ENCODE assay signal across 31 mouse cellular contexts in the genomic region with DNA sequence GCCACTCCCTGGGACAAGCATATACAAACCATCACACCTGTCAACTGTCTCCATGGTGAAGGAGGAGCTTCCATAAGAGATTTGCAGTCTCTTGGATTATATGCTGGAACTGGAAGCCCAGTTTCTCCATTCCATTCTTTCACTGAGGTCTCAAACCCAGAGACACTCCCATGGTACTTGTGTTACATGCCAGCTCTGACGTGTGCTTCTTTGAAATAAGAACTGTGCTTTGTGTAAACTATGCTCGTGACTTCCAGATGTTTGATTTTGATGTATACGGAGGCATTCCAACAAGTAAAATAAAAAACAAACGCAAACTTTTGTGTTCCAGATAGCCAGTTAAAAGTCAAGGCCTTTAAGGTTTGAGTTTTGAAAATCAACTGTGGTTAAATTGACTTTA. TPM values are rescaled to one million over a fixed set of nuclear protein-coding genes. Genes with fewer than 3 reads are reported as not detected.
DNase-seq lines count a peak whose midpoint lies in the region; ATAC-seq and TF ChIP-seq lines count a peak whose summit lies in the region.
"Had no signal": no experiment of that assay in that cellular context is flagged by ENCODE, and none has a peak within 500 bp of the region (broad histone marks: within the 10 kb centered on the region; RNA-seq: fewer than 3 reads in every experiment).

No protein-coding gene starts in this region.

- no peak overlapping the region for H3K9ac ChIP-seq in heart, embryonic 13.5 days
- no peak overlapping the region for H3K9ac ChIP-seq in liver, adult 2 months (ENCODE audit: low read depth, low read length)
- no peak overlapping the region for H3K9ac ChIP-seq in embryonic facial prominence, embryonic 14.5 days (ENCODE audit: low read depth, low read length)
- H3K9ac ChIP-seq: hindbrain, embryonic 14.5 days; liver, embryonic 13.5 days; midbrain, embryonic 12.5 days; neural tube, embryonic 12.5 days had no signal

- 47% methylated on average over 4 of the region's 4 CpGs for WGBS in heart, embryonic 13.5 days
- 32% methylated on average over 4 of the region's 4 CpGs for WGBS in liver, adult 2 months
- 37% methylated on average over 4 of the region's 4 CpGs for WGBS in embryonic facial prominence, embryonic 14.5 days

- H3K4me3 ChIP-seq in heart, embryonic 13.5 days, result no peak overlapping the region
- H3K4me3 ChIP-seq in liver, adult 2 months (ENCODE audit: insufficient read depth, low read depth, low read length), result no peak overlapping the region
- H3K4me3 ChIP-seq in embryonic facial prominence, embryonic 14.5 days (ENCODE audit: low read depth, low read length), result no peak overlapping the region
- H3K4me3 ChIP-seq: liver, embryonic 13.5 days; megakaryocyte, embryonic 14.5 days; midbrain, embryonic 12.5 days; myocyte; neural tube, embryonic 12.5 days had no signal

- no peak for DNase-seq in heart, postnatal 14 days
- DNase-seq in liver, adult 2 months (ENCODE audit: extremely low read depth, low read depth, low spot score), result peak; percentile 47
- DNase-seq in liver (no peak), NIH3T3 (ENCODE audit: low read depth) (peak; percentile 72)
- DNase-seq in embryonic facial prominence, embryonic 14.5 days (ENCODE audit: low spot score), result peak; percentile 70
- no peak for DNase-seq in adrenal gland, postnatal 10 days
- DNase-seq: adrenal gland, adult 8-10 months; cerebellum, adult 11 months; cerebellum, adult 9-10 months; gastrocnemius, postnatal 14 days; kidney, adult 9 months; kidney, postnatal 10 days; layer of hippocampus, postnatal 36 days; left cerebral cortex, postnatal 4 days; liver, embryonic 13.5 days; lung, adult 2 months; lung, postnatal 14 days; right cerebral cortex, adult 18-20 months; spleen, adult 18-20 months; thymus, adult 18-20 months; thymus, postnatal 25 days had no signal

- TF ChIP-seq POLR2A in liver, adult 2 months (IDR thresholded peaks at IDR 0.05; ENCODE audit: extremely low read depth, insufficient read depth, low read length), result no peak

- no peaks in the 10 kb centered on the region for H3K79me2 ChIP-seq in liver, adult 2 months (ENCODE audit: control insufficient read depth, insufficient read depth, low read length)

- H3K4me2 ChIP-seq in heart, embryonic 13.5 days, result no peak overlapping the region
- no peak overlapping the region for H3K4me2 ChIP-seq in embryonic facial prominence, embryonic 14.5 days (ENCODE audit: low read depth, low read length)
- H3K4me2 ChIP-seq: hindbrain, embryonic 14.5 days; liver, embryonic 13.5 days; midbrain, embryonic 12.5 days; neural tube, embryonic 12.5 days had no signal

- peak overlapping the region; percentile 70 for H3K27ac ChIP-seq in heart, embryonic 13.5 days (replicated peaks)
- peak overlapping the region; percentile 73 for H3K27ac ChIP-seq in liver, adult 2 months (replicated peaks; ENCODE audit: insufficient read depth, low read depth, low read length)
- H3K27ac ChIP-seq in embryonic facial prominence, embryonic 14.5 days (replicated peaks; ENCODE audit: low read depth, low read length), result 0 out of 2 replicates have a peak overlapping the region, but pooled peaks have one; percentile 21
- H3K27ac ChIP-seq: hindbrain, embryonic 14.5 days; liver, embryonic 13.5 days; midbrain, embryonic 12.5 days; neural tube, embryonic 12.5 days; stomach, postnatal 0 days had no signal

- H3K36me3 ChIP-seq in heart, embryonic 13.5 days, result 0 out of 2 replicates have a peak, but pooled peaks cover 3% of the 10 kb centered on the region
- H3K36me3 ChIP-seq in liver, adult 2 months (ENCODE audit: control insufficient read depth, insufficient read depth, low read length), result no peaks in the 10 kb centered on the region
- no peaks in the 10 kb centered on the region for H3K36me3 ChIP-seq in embryonic facial prominence, embryonic 14.5 days (ENCODE audit: control insufficient read depth, insufficient read depth, low read length)
- H3K36me3 ChIP-seq: liver, embryonic 13.5 days; midbrain, embryonic 12.5 days; neural tube, embryonic 12.5 days had no signal

- peaks cover 13% of the 10 kb centered on the region; the same call in 1 of the 2 replicates for H3K9me3 ChIP-seq in heart, embryonic 13.5 days
- H3K9me3 ChIP-seq in embryonic facial prominence, embryonic 14.5 days (ENCODE audit: control insufficient read depth, low read length), result 0 out of 2 replicates have a peak, but pooled peaks cover 12% of the 10 kb centered on the region
- H3K9me3 ChIP-seq: liver, embryonic 13.5 days; midbrain, embryonic 12.5 days; neural tube, embryonic 12.5 days had no signal

- no peak for ATAC-seq in heart, embryonic 13.5 days (ENCODE audit: extremely low read depth, insufficient number of reproducible peaks, low FRiP score, low TSS enrichment)
- ATAC-seq in embryonic facial prominence, embryonic 14.5 days (ENCODE audit: low read depth), result no peak
- ATAC-seq: forebrain, embryonic 14.5 days; intestine, postnatal 0 days had no signal

- H3K27me3 ChIP-seq in heart, embryonic 13.5 days (replicated peaks), result no peaks in the 10 kb centered on the region
- H3K27me3 ChIP-seq in liver, adult 2 months (ENCODE audit: control insufficient read depth, insufficient read depth, low read length), result no peaks in the 10 kb centered on the region
- no peaks in the 10 kb centered on the region for H3K27me3 ChIP-seq in embryonic facial prominence, embryonic 14.5 days (replicated peaks; ENCODE audit: control insufficient read depth, insufficient read depth, low read length)
- H3K27me3 ChIP-seq: liver, embryonic 13.5 days; megakaryocyte, embryonic 14.5 days; midbrain, embryonic 12.5 days; neural tube, embryonic 12.5 days had no signal

- intact Hi-C loops in heart, postnatal 14 days (cut with DNase I), result no loop called here

- H3K4me1 ChIP-seq in heart, embryonic 13.5 days, result peaks cover 49% of the 10 kb centered on the region
- peaks cover 23% of the 10 kb centered on the region for H3K4me1 ChIP-seq in liver, adult 2 months (ENCODE audit: control insufficient read depth, insufficient read depth, low read length)
- peaks cover 6% of the 10 kb centered on the region; the same call in 1 of the 2 replicates for H3K4me1 ChIP-seq in embryonic facial prominence, embryonic 14.5 days (ENCODE audit: control insufficient read depth, insufficient read depth, low read length)
- H3K4me1 ChIP-seq: liver, embryonic 13.5 days; megakaryocyte, embryonic 14.5 days; midbrain, embryonic 12.5 days; neural tube, embryonic 12.5 days had no signal

- no peak for TF ChIP-seq CTCF in liver, adult 2 months (IDR thresholded peaks at IDR 0.05; ENCODE audit: low read depth, low read length)

RNA-seq across cellular contexts. Expression of a gene that starts 45.8 kb away (rescaled TPM):
- polyA plus RNA-seq in heart, embryonic 13.5 days (2015; fragmentation: Nextera tagmentation; extraction: Ambion mirVana), result 6.2 and 6.3 TPM in 2 replicates
- 1 to 10 TPM; 6.9 to 7.4 TPM for total RNA-seq in heart, postnatal 14 days (2021)
- total RNA-seq in liver, adult 2 months (2014; rRNA removed), result 9.4 and 16.0 TPM in 2 replicates
- polyA plus RNA-seq in liver, adult 2 months (2012; rRNA removed), result 2.0 and 5.5 TPM in 2 replicates
- polyA plus RNA-seq in embryonic facial prominence, embryonic 14.5 days (2014; fragmentation: Nextera tagmentation; extraction: Ambion mirVana), result 9.3 and 9.6 TPM in 2 replicates
- total RNA-seq in adrenal gland, postnatal 10 days (2021), result 1 to 10 TPM; 8.4 to 9.0 TPM
- total RNA-seq: CH12.LX had no signal

Comparison
In these comparisons a context has a peak if more than half of its experiments do, and no peak if none do; other contexts are left out.
1. DNase-seq: peak in liver, adult 2 months (single experiment), NIH3T3 (single experiment) and embryonic facial prominence, embryonic 14.5 days (single experiment); none in heart, postnatal 14 days (0 of 2), liver (single experiment) and adrenal gland, postnatal 10 days (single experiment).
2. H3K27ac ChIP-seq: peak in every context shown above with its lines; median percentile 73 in liver, adult 2 months; 70 in heart, embryonic 13.5 days; 21 in embryonic facial prominence, embryonic 14.5 days.